Mouse (Mus musculus) ES-E14 (cell line): Measurements from ENCODE around the gene Fer.

Experiments used
- CHD2 ChIP-seq: IDR thresholded peaks from 2 replicates; pipeline ENCODE4 v1.6.1; 2014; ENCODE audit warnings: mild to moderate bottlenecking, low read depth, low read length, inconsistent platforms
- MAFK ChIP-seq: IDR thresholded peaks from 2 replicates; pipeline ENCODE4 v1.6.1; 2014; ENCODE audit warnings: mild to moderate bottlenecking, low read depth, low read length, inconsistent platforms; ENCODE audit not compliant: insufficient read depth

DNA sequence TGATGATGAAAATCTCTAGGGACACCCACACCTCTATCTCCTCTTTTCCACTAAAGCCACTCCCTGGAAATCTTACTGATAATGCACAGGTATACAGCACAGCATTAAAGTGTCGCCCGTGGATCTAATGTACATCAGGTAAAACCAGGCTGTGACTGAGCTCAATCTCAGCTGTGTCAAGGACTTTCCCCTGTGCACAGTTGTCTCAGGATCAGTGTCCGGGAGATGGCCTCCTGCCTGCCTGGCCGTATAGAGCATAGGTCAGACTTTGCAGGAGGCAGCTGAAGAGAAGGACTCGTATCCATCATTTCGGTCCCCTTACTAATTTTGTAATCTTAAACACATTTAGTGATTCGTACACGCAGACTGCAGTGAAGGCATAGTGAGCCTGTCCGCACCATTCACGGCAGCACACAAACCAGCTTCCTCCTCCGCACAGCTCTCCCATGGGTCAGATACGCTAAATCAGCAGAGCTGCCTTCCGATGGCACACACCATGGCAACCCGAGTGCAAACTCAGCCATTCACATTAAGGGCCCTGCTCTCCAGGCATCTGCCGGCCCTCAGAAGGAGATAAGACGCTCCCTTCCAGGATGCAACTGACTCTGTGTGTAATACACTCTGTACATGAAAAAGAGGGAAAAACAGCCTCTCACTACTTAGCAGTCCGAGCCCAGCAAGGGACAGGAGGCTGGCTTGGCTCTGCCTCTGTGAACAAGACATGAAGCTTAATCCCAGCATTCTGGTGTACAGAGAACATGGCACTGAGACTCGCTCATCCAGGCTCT, 277.4 kb downstream of the Fer start:
- TF ChIP-seq CHD2 (no peak), MAFK (no peak)
